Mouse (Mus musculus): ENCODE measurements around the gene Tanc2.

DNA sequence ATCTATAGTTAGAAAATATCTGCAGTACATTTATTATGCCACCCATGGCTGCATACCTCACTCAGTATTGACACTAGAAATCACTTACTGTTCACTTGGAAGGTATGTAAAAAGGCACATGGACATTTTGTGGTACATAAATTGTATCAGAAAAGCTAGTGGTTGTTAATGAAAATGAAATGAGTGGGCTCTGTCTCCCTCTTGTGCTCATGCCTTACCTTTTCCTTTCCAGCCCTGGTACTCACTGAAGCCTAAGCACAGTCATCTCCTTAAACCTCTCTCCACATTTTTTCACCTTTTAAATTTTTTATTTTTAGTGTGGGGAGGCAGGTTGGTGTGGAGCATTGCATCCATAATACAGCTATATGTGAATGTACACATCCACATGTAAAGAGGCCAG is 268.3 kb downstream of the Tanc2 start:
- TF ChIP-seq GATA1 (IDR thresholded peaks at IDR 0.05; ENCODE audit: borderline replicate concordance, low read length), result no peak
- TF ChIP-seq FLI1 (IDR thresholded peaks at IDR 0.05; ENCODE audit: low read length), result no peak

Data from megakaryocyte, embryonic 14.5 days (primary cell).